Mouse (Mus musculus) lung, adult 2 months (tissue): ENCODE results near the gene Mecom. TPM values are rescaled to one million over a fixed set of nuclear protein-coding genes. Genes with fewer than 3 reads are reported as not detected.

Source experiments
- DNase-seq: peaks from one replicate; pipeline ENCODE4 v3.0.0; 2022
- H3K4me1 ChIP-seq: fragments of 200-500 bp; 2 replicates; pipeline ENCODE4 v1.6.1; 2011; ENCODE audit warnings: low read length; ENCODE audit not compliant: control insufficient read depth, insufficient read depth
- H3K4me3 ChIP-seq: fragments of 200-500 bp; replicated peaks from 2 replicates; pipeline ENCODE3; 2011; ENCODE audit warnings: low read depth, mild to moderate bottlenecking, control low read depth, low read length; ENCODE audit errors: extremely low read depth
- CTCF ChIP-seq: fragments of 200-500 bp; IDR thresholded peaks from 2 replicates; pipeline ENCODE4 v1.5.1; 2011; ENCODE audit warnings: mild to moderate bottlenecking, low read length, control low read depth; ENCODE audit not compliant: insufficient read depth
- POLR2A ChIP-seq: fragments of 200-500 bp; IDR thresholded peaks from 2 replicates; pipeline ENCODE4 v1.6.1; 2011; ENCODE audit warnings: low read depth, mild to moderate bottlenecking, control low read depth, low read length, borderline replicate concordance; ENCODE audit errors: extremely low read depth
- WGBS: fragments of 180-500 bp; shearing (Covaris S2); methylation state at CpG from one replicate; pipeline ENCODE4 v1.1.7; 2018; 5-methylcytosine and 5-hydroxymethylcytosine counted together
- polyA plus RNA-seq: library from polyadenylated mRNA; depleted of rRNA; stranded (reverse); fragments of >200 nt; gene quantifications from 2 replicates; pipeline ENCODE4 v1.2.3, GENCODE M21; 2012

Gene Mecom
- polyA plus RNA-seq, 1 experiment = 16.0 TPM

DNA sequence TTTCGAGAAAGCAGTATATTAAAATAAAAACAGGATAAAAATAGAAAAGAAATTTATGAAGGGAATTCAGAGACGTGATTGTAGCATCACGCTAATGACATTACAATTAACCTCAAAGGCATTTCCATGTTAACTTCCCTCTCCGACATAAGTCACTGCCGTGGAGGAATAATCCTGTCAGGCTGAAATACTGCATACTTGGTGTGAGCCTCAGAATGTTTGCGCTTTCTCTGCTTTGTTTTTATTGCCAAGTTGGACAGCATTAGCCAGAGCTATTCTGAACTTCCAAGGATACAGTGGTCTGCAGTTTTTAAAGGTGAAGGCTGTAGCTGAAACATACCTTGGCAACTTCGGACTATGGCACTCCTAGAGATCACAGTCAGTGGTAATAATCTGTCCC is 455.3 kb downstream of the Mecom start:
- DNase-seq = no peak
- 62% methylated on average over 7 of the region's 7 CpGs for WGBS

DNA sequence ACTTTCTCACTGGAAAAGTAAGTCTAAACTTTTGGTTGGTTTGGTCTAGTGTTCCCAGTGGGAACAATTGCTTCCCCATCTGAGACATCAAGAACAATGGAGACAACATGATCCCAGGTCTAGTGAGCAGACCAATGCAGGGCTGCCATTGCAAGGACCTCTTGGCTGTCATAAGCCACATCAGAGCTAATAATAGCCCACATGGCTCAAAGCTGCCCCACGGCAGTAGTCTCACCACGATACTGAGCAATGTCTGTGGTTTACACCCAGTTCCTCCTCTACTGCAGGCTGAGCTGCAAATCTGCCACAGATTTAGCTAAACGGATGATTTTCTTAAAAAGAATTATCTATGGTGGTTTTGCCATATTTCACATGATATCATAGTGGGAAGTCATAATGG is 455.9 kb downstream of the Mecom start:
- 58% methylated on average over 3 of the region's 3 CpGs for WGBS
- H3K4me1 ChIP-seq = no peaks in the 10 kb centered on the region
- no peak for DNase-seq
- no peak overlapping the region for H3K4me3 ChIP-seq
- no peak for TF ChIP-seq CTCF
- TF ChIP-seq POLR2A = no peak

More for the DNA sequence above, 455.3 kb downstream of the Mecom start:
- Histone ChIP-seq H3K4me1 (no peaks in the 10 kb centered on the region), H3K4me3 (no peak overlapping the region)
- TF ChIP-seq CTCF (no peak), POLR2A (no peak)

DNA sequence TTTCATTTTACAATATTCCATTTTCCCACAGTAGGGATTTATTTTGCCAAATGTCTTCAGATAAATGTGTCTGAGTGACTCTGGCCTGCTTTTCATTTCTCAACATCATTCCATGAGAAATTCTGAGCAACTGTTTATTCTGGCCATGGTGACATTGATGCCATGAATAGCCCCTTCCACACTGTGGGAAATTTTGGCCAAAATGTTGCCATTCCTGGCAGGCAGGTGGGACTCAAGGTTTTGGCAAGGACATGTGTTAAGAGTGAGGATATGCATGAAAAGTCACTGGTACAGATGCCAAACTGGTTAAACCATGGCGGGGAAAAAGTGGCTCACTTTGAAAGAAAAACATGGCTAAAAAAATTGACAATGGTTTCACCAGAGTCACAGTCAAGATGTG is 456.4 kb downstream of the Mecom start:
- DNase-seq = no peak
- Histone ChIP-seq H3K4me1 (no peaks in the 10 kb centered on the region), H3K4me3 (no peak overlapping the region)
- WGBS = 79% methylated on average over 1 of the region's 1 CpGs
- TF ChIP-seq CTCF = no peak
- no peak for TF ChIP-seq POLR2A

DNA sequence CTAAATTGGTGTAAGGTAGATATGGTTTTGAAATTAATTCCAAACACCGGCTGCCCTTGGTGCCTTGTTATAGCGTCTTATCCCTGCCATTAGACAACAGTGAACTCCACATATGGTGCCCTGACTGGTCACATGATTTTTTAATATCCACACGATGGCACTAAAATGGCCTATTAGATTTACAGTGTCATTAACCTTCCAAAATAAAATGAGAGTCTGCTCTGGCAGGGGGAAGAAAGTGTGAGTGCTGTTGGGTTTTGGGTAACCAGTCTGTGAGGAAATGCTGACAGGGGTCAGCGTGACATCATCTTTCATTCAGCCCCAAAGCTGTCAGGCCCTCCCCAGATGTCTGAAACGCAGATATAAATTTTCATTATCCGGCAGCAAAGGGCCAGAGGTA is 461.7 kb downstream of the Mecom start:
- 85% methylated on average over 6 of the region's 6 CpGs for WGBS
- no peak for DNase-seq
- H3K4me1 ChIP-seq = no peaks in the 10 kb centered on the region
- no peak overlapping the region for H3K4me3 ChIP-seq
- TF ChIP-seq CTCF = no peak
- no peak for TF ChIP-seq POLR2A

DNA sequence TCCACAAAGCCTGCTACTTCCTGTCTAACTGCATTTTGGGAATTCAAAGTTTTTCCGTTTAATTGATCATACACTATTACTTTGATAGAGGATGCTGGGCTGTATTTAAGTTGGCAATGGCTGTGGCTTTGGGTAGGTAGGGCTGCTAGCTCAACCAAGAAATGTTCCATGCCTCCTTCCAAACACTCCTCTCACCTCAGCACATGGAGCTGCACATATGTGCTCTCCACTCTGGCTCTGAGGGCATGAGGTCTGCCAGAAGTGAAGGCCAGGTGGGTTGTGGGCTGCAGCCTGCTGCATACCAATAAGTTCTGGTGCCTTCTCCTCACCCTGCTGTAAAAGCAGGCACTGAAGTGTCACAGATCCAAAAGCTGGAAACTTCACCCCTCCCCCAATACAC is 464.0 kb downstream of the Mecom start:
- Histone ChIP-seq H3K4me3 (no peak overlapping the region), H3K4me1 (no peaks in the 10 kb centered on the region)
- no peak for DNase-seq
- 78% methylated on average over 1 of the region's 1 CpGs for WGBS
- no peak for TF ChIP-seq CTCF
- TF ChIP-seq POLR2A = no peak

DNA sequence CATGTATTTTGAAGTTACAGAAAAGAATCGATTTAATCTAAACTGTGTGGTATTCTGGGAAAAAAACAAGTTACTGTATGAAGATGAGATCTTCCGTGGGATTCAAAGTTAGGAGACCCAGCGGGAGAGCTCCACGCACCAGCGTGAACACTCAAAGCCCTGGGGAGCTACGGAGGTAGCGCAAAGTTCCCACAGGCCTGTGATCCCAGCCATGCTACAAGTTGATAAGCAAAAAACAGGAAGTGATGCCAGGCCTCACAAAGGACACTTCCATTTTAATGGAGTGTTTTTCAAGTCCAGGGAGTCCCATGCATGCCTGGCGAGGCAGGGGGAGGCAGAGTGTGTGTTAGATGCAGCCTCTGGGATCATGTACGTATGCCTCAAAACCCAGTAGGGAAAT is 464.5 kb downstream of the Mecom start:
- no peak for TF ChIP-seq CTCF
- no peak for TF ChIP-seq POLR2A
- WGBS = 84% methylated on average over 9 of the region's 9 CpGs

DNA sequence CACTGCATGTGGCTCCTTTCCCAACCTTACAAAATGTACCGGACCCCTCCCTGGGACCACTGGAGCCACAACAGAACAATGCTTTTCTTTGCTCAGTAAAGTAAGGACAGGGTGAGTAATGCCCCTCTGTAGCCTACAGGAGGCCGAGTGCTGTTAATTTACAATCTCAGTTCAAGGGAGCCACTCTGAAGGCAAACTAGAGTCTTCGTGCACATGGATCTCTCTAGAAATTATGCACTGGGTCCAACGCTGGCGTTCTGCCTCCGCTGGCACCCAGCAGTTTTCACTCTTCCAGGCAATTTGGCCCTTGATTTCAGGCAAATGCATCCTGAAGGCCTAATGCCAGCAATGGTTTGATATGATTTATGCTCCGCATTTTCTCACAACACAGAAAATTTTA is 467.0 kb downstream of the Mecom start:
- H3K4me1 ChIP-seq = no peaks in the 10 kb centered on the region
- 66% methylated on average over 7 of the region's 7 CpGs for WGBS
- no peak for TF ChIP-seq POLR2A
- no peak for TF ChIP-seq CTCF
- no peak overlapping the region for H3K4me3 ChIP-seq
- DNase-seq = no peak

More for the DNA sequence above, 464.5 kb downstream of the Mecom start:
- Histone ChIP-seq H3K4me3 (no peak overlapping the region), H3K4me1 (no peaks in the 10 kb centered on the region)
- no peak for DNase-seq

DNA sequence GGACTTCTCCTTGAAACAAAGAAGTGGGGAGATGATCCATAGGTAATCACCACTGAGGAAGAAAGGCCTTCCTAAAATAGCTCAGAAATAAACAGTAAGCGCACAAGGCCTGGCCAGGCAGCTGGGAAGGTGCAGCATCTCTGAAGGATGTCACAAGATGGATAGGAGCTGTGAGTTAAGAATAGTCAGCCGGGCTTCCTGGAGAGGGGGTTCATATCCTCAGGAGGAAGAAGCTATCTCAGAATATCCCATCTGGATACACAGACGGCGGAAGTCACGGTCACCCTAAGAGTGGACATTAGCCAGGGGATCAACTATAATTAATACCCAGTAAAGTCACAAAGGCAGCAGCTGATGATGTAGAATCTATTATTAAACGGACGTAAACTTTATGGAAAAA is 471.3 kb downstream of the Mecom start:
- no peaks in the 10 kb centered on the region for H3K4me1 ChIP-seq
- no peak for DNase-seq
- 55% methylated on average over 7 of the region's 7 CpGs for WGBS
- H3K4me3 ChIP-seq = no peak overlapping the region
- TF ChIP-seq POLR2A (no peak), CTCF (no peak)

DNA sequence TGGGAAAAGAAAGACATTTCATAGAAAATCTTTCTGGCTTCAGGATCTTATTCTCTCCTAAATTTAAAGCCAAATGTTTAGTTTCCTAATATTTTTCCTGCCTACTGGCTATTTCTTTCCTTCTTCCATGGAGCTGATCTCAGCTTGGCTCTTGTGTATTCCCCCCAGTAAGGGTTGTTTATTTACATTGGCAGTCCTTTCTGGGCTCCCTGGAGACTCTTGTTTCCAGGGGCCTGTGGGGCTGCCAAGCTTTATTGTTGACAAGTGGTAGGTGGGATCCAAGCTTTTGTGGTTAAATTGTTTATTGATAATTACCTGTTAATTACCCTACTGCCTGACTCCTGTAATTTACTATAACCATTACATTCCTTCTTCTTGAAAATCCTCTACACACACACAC is 476.5 kb downstream of the Mecom start:
- Histone ChIP-seq H3K4me1 (no peaks in the 10 kb centered on the region), H3K4me3 (no peak overlapping the region)
- DNase-seq = no peak
- TF ChIP-seq POLR2A (no peak), CTCF (no peak)

DNA sequence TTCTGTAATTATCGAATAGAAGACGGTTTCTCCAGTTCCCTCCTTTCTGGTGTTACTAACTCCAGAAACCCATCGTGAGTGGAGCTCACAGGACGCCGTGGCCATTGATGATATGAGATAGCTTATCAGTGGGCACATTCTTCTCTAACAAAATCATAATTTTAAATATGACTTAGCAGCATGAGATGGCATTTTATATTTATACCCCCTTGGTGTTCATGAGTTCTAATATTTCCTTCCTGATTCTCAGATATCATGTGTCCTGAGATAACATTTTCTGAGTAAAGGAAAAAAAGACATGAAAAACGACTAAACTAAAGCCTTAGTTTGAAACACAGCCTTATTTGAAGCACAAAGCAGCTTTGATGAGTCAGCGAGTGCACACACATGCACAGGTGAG is 481.3 kb downstream of the Mecom start:
- WGBS = 60% methylated on average over 7 of the region's 7 CpGs
- no peak for DNase-seq
- TF ChIP-seq POLR2A (no peak), CTCF (no peak)
- no peaks in the 10 kb centered on the region for H3K4me1 ChIP-seq
- H3K4me3 ChIP-seq = no peak overlapping the region
